Mouse (Mus musculus) T-helper 1 cell (primary cell): Measurements from ENCODE around the gene 4931417E11Rik.

Experiments used
- in situ Hi-C: fragments of 300-600 bp; cut with MboI, MseI; formaldehyde crosslinking; loops from one replicate; pipeline ENCODE4 v1.15.1; 2025; ENCODE audit warnings: high pct_unique_total_duplicates

Gene 4931417E11Rik

DNA sequence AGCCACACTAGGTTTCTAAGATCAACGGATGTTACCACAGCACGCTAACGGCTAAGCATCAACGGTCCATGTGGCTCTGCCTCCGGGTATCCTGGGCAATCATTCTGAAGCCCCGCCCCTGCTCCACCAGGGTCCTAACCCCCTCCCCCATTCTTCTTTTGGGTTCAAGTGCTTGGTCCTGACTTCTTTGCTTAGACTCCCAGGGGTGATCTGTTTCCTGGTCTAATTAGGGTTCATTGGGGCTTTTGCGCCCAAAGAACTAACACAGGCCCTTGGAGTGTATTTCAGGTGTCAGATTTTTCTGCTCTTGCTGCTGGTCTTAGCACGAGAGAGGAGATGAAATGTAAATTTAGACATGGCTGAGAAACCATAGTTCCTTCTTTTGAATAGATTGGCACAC lies at the start of gene 4931417E11Rik:
Gene 4931417E11Rik, minus strand, starts transcription at position 101 of the 400 bp plus-strand sequence.
- in situ Hi-C loops, result loop anchor here (10.0 kb wide), 1 partner anchor 65 kb away; no protein-coding TSS in a partner anchor

DNA sequence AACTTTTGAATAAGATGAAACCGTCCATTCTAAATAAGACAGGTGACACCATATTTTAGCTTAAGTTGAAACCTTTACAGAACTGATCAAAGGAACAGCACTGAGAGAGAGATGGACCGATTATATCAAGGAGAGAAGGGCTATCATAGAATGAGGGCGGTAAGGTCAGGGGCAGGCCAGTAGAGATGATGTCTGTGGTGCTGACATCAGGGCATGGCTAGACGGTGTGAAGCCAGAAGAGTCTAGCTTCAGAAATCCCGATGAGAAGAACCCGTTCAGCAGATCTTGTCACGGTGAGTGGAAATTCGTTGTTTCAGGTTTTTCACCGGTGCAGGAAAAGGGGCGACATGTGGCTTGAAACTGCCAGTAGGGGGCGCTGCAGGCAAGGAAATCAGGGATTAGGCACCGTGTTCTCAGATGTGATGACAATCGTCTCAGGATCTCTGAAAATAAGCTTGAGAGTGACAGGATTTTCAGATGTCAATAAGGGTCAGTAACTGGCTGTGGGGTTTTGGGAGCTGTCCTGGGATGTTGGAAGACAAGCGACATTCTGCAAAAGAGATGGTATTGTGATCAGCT lies 48.4 kb upstream of the 4931417E11Rik start:
- in situ Hi-C loops, result no loop called here

DNA sequence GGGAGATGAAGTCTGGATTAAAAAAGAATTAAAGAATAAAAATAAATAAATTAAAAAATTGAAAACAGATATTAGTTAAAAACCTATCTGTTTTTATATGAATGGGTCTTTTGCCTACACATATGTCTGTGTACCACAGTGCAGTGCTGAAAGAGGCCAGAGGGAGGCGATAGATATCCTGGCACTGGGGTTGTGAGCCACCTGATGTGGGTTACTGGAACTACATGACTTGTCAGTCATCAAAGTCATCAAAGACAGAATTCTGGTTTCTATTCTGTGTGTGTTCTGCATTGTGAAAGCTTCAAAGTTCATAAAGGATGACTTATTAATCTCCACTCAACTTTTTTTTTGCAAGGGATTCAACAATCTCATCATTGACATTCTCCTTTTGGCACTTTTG lies 43.4 kb upstream of the 4931417E11Rik start:
- in situ Hi-C loops, result no loop called here

DNA sequence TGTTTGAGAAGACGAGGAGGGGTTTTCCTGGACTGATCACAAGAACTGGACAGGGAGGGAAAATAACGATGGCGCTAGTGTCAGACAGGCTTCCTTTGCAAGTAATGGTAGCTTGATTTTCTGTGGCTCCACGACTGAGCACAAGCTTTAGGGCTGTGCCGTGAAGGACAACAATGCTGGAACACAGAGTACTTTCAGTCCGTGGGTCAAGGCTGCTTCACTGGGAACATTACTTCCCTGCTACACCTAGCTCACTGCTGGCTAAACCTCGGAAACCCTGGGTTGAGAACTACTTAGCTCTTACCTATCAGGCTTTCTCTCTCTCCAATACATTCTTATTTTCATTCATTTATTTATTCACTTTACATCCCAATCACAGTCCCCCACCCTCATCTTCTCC lies 30.2 kb upstream of the 4931417E11Rik start:
- in situ Hi-C loops, result no loop called here

DNA sequence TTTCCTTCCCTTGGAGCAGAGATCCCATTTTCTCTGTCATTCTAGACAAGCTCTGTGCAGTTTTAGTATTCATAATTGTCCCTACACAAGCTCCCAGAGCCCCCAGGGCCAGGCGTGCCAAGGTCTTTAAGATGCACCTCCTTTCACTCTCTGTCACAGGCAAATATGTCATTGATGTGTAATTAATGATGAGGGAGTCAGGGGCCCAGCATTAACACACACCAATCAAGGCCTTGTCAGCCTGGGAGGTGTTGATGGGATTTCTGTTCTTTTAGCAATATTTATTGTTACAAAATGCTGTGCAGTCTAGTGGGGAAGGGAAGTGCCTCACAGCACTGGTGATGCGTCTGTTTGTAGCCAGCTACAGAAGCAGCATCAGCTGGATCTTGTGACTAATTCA lies 27.9 kb upstream of the 4931417E11Rik start:
- in situ Hi-C loops, result no loop called here

DNA sequence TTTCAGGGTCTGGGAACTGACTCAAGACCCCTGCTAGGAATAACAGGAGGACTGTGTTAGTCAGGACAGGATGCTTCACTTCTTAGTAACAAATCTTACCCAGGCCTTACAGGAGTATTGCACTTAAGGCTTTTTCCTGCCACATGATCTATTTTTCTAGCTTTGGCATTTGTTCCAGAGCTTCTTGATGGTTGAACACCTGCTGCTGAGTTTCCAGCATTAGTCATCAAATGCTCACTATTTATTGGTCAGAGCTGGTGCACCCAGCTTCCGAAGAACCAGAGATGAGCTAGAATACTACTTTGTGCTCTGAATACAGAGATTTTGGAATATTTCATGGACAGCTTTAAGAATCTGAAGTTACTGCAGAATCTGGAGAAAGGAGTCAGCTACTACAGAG lies 21.1 kb upstream of the 4931417E11Rik start:
- in situ Hi-C loops, result no loop called here

DNA sequence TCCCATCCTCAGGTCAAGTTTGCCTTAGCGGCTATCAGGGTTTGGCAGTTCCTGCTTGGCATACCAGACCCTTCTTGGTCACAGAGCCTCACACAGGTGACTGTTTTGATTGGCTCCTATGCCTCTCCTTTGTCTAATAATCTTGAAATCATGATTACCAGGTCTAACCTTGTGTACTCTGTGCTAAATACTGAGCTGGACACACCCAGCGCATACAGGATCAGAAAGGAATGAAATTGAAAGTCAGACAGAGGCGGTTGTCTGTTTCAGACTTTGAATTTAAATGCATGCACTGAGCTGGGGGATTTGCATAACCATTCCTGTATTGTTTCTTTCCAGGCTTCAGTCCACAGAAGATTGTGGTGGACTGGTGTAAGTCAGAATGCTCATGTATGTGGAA lies 16.1 kb upstream of the 4931417E11Rik start:
- in situ Hi-C loops, result no loop called here

DNA sequence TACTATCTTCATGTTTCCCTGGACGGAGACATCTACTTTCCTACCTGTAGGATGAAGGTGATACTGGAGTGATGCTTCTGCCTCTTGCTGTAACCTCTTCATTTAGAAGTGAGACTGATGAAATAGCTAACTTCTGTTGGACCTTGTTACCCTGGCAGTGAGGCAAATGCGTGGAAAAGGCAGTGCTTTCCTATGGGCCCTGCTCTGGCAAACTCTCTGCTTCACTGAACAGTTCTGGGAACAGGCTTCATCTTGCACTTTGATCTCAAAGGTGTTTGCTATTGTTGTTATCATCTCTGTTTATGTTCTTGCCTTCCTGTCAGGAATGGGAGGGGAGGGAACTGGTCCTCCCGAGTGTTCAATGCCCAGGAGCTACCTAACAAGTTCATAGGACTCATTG lies 3.4 kb downstream of the 4931417E11Rik start:
- in situ Hi-C loops, result loop anchor here (10.0 kb wide), 1 partner anchor 69 kb away; no protein-coding TSS in a partner anchor

DNA sequence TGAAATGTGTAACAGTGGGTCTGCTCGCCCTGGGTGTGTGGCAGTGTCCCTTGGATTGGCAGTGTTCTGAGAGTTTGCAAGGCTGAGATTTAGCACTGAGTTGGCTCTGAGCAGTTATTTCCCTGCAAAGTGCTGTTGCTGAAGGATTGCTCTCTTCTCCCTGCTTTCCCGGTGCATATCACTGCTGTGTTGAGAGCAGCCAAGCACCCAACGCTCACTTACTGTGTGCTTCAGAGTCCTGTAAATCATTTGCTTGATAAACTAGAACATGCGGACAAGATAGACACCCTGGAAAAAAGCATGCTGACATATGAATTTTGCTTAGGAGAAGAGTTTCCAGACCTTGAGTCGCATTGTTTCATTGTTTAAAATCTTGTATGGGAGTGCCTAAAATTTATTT lies 6.9 kb downstream of the 4931417E11Rik start:
- in situ Hi-C loops, result loop anchor here (10.0 kb wide), 1 partner anchor 72 kb away; no protein-coding TSS in a partner anchor

DNA sequence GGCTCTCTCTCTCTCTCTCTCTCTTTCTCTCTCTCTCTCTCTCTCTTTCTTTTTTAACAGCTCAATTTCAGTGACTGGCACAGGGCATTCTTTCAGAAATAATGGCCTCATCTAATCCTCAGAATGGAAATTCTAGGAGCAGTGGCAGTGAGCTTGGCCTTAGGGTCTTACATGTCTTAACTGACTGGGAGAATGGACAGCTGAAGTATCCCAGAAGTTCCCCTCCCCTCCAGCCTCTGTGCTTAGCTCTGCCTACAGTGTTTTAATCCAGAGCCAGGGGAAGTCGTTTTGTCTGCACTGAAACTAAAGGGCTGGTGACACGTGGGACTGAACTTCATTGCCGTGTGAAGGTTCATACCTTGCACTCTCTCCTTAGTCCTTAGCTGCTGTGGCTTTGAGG lies 35.6 kb downstream of the 4931417E11Rik start:
- in situ Hi-C loops, result no loop called here

DNA sequence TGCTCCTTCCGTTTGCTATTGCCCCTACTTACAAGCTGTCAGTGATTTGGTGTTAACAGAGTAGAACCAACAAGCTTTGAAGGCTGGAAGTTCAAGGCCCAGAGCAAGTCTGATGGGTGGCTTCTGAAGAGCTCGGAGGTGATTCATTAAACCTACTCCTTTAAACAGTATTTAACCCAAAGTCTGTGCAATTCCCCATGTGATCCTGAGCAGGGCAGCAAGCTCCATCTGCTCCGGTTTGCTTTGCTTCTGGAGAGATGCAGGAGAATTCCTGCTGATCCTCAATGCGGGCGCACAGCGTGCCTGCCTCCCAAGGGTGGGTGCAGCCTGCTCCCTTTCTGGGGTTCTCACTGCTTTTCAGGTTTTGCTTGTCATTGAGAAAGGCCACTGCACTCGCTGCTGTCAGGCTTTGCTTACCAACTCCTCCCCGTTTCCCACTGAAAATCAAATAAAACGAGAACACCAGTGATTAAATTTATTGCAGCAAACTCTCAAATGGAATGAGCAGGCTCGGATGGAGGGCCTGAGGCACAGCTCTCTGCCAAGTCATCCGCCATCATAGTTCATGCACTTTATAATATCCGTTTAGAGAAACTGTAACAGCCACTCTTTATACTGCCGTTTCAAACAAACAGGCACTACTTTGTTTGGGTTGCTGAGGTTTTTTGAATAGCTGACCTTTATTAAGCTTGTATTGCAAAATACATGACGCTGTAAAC lies 40.7 kb downstream of the 4931417E11Rik start:
- in situ Hi-C loops, result no loop called here

DNA sequence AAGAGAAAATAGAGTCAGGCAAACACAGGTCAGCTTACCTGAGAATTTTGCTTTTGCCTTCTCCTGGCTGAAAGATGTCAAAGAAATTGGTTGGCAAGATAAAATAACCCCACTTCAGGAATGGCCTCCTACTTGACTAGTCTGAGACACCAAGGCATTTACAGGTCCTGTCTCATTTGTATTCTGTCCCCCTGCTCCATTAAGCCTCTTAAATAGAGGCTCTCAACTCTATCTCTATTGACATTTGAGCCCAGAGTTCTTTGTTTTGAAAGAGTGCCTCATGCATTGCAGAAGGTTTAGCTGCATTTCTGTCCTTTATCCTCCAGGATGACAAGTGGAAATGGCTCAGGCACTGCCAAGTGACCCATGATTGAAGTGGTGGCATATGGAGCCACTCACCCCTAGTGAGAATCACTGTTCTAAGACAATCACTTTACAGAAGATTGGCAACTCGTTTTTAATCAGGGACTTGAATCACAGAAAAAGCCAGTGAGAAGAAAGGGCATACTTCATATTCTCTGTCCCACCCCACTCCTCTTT lies 42.1 kb downstream of the 4931417E11Rik start:
- in situ Hi-C loops, result no loop called here
